Mouse (Mus musculus): ENCODE data around the gene Gm17535.
"Not testable (repeated sequence)": the region's sequence is repeated elsewhere in the genome, so short reads cannot be mapped to it uniquely, and the experiment has no call there.

Gene Gm17535

DNA sequence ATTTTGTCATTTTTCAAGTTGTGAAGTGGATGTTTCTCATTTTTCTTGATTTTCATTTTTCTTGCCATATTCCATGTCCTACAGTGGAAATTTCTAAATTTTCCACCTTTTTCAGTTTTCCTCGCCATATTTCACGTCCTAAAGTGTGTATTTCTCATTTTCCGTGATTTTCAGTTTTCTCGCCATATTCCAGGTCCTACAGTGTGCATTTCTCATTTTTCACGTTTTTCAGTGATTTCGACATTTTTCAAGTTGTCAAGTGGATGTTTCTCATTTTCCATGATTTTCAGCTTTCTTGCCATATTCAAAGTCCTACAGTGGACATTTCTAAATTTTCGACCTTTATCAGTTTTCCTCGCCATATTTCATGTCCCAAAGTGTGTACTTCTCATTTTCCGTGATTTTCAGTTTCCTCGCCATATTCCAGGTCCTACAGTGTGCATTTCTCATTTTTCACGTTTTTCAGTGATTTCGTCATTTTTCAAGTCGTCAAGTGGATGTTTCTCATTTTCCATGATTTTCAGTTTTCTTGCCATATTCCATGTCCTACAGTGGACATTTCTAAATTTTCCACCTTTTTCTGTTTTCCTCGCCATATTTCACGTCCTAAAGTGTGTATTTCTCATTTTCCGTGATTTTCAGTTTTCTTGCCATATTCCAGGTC lies 10.3 kb upstream of the Gm17535 start:
- ATAC-seq (ENCODE audit: insufficient number of reproducible peaks, low FRiP score, low TSS enrichment) = not testable (repeated sequence)

DNA sequence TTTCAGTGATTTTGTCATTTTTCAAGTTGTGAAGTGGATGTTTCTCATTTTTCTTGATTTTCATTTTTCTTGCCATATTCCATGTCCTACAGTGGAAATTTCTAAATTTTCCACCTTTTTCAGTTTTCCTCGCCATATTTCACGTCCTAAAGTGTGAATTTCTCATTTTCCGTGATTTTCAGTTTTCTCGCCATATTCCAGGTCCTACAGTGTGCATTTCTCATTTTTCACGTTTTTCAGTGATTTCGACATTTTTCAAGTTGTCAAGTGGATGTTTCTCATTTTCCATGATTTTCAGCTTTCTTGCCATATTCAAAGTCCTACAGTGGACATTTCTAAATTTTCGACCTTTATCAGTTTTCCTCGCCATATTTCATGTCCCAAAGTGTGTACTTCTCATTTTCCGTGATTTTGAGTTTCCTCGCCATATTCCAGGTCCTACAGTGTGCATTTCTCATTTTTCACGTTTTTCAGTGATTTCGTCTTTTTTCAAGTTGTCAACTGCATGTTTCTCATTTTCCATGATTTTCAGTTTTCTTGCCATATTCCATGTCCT lies 9.4 kb upstream of the Gm17535 start, which contains the start of gene Gm10717:
Gm10717 (plus strand) TSS at position 506 of the 556 bp plus-strand sequence.
- ATAC-seq (ENCODE audit: insufficient number of reproducible peaks, low FRiP score, low TSS enrichment) = not testable (repeated sequence)

DNA sequence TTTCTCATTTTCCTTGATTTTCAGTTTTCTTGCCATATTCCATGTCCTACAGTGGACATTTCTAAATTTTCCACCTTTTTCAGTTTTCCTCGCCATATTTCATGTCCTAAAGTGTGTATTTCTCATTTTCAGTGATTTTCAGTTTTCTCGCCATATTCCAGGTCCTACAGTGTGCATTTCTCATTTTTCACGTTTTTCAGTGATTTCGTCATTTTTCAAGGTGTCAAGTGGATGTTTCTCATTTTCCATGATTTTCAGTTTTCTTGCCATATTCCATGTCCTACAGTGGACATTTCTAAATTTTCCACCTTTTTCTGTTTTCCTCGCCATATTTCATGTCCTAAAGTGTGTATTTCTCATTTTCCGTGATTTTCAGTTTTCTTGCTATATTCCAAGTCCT lies 8.7 kb upstream of the Gm17535 start:
- not testable (repeated sequence) for ATAC-seq (ENCODE audit: insufficient number of reproducible peaks, low FRiP score, low TSS enrichment)

DNA sequence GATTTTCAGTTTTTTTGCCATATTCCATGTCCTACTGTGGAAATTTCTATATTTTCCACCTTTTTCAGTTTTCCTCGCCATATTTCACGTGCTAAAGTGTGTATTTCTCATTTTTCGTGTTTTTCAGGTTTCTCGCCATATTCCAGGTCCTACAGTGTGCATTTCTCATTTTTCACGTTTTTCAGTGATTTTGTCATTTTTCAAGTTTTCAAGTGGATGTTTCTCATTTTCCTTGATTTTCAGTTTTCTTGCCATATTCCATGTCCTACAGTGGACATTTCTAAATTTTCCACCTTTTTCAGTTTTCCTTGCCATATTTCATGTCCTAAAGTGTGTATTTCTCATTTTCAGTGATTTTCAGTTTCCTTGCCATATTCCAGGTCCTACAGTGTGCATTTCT lies 8.3 kb upstream of the Gm17535 start:
- not testable (repeated sequence) for ATAC-seq (ENCODE audit: insufficient number of reproducible peaks, low FRiP score, low TSS enrichment)

DNA sequence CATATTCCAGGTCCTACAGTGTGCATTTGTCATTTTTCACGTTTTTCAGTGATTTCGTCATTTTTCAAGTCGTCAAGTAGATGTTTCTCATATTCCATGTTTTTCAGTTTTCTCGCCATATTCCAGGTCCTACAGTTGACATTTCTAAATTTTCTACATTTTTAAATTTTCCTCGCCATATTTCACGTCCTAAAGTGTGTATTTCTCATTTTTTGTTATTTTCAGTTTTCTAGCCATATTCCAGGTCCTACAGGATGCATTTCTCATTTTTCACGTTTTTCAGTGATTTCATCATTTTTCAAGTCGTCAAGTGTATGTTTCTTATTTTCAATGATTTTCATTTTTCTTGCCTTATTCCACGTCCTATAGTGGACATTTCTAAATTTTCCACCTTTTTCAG lies 7.7 kb upstream of the Gm17535 start:
- ATAC-seq (ENCODE audit: insufficient number of reproducible peaks, low FRiP score, low TSS enrichment) = not testable (repeated sequence)

DNA sequence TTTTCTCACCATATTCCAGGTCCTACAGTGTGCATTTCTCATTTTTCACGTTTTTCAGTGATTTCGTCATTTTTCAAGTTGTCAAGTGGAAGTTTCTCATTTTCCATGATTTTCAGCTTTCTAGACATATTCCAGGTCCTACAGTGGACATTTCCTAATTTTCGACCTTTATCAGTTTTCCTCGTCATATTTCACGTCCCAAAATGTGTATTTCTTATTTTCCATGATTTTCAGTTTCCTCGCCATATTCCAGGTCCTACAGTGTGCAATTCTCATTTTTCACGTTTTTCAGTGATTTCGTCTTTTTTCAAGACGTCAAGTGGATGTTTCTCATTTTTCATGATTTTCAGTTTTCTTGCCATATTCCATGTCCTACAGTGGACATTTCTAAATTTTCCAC lies 7.2 kb upstream of the Gm17535 start:
- not testable (repeated sequence) for ATAC-seq (ENCODE audit: insufficient number of reproducible peaks, low FRiP score, low TSS enrichment)

DNA sequence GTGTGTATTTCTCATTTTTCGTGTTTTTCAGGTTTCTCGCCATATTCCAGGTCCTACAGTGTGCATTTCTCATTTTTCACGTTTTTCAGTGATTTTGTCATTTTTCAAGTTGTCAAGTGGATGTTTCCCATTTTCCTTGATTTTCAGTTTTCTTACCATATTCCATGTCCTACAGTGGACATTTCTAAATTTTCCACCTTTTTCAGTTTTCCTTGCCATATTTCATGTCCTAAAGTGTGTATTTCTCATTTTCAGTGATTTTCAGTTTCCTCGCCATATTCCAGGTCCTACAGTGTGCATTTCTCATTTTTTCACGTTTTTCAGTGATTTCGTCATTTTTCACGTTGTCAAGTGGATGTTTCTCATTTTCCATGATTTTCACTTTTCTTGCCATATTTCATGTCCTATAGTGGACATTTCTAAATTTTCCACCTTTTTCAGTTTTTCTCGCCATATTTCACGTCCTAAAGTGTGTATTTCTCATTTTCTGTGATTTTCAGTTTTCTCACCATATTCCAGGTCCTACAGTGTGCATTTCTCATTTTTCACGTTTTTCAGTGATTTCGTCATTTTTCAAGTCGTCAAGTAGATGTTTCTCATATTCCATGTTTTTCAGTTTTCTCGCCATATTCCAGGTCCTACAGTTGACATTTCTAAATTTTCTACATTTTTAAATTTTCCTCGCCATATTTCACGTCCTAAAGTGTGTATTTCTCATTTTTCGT lies 5.0 kb upstream of the Gm17535 start:
- ATAC-seq (ENCODE audit: insufficient number of reproducible peaks, low FRiP score, low TSS enrichment) = not testable (repeated sequence)

DNA sequence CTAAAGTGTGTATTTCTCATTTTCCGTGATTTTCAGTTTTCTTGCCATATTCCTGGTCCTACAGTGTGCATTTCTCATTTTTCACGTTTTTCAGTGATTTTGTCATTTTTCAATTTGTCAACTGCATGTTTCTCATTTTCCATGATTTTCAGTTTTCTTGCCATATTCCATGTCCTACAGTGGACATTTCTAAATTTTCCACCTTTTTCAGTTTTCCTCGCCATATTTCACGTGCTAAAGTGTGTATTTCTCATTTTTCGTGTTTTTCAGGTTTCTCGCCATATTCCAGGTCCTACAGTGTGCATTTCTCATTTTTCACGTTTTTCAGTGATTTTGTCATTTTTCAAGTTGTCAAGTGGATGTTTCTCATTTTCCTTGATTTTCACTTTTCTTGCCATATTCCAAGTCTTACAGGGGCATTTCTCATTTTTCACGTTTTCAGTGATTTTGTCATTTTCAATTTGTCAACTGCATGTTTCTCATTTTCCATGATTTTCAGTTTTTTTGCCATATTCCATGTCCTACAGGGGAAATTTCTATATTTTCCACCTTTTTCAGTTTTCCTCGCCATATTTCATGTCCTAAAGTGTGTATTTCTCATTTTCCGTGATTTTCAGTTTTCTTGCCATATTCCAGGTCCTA lies 3.6 kb upstream of the Gm17535 start:
- not testable (repeated sequence) for ATAC-seq (ENCODE audit: insufficient number of reproducible peaks, low FRiP score, low TSS enrichment)

DNA sequence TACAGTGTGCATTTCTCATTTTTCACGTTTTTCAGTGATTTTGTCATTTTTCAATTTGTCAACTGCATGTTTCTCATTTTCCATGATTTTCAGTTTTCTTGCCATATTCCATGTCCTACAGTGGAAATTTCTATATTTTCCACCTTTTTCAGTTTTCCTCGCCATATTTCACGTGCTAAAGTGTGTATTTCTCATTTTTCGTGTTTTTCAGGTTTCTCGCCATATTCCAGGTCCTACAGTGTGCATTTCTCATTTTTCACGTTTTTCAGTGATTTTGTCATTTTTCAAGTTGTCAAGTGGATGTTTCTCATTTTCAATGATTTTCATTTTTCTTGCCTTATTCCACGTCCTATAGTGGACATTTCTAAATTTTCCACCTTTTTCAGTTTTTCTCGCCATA lies 2.2 kb downstream of the Gm17535 start, which contains the start of gene Gm10715:
Gm10715 (plus strand) TSS at position 301 of the 400 bp plus-strand sequence.
- not testable (repeated sequence) for ATAC-seq (ENCODE audit: insufficient number of reproducible peaks, low FRiP score, low TSS enrichment)

DNA sequence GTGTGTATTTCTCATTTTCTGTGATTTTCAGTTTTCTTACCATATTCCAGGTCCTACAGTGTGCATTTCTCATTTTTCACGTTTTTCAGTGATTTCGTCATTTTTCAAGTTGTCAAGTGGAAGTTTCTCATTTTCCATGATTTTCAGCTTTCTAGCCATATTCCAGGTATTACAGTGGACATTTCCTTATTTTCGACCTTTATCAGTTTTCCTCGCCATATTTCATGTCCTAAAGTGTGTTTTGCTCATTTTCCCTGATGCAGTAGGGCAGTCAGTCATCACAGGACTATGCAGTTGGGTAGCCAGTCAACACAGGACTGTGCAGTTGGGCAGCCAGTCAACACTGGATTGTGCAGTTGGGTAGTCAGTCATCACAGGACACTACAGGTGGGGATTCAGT lies 3.8 kb downstream of the Gm17535 start:
- not testable (repeated sequence) for ATAC-seq (ENCODE audit: insufficient number of reproducible peaks, low FRiP score, low TSS enrichment)

All from cerebellum, adult (tissue).